Mouse (Mus musculus) forebrain, embryonic 13.5 days (tissue): ENCODE data around the gene Ergic2. TPM values are rescaled to one million over a fixed set of nuclear protein-coding genes. Genes with fewer than 3 reads are reported as not detected.

Experiments
- ATAC-seq: fragments of 200-750 bp; cut with Nextera tagmentation; 2 replicates; pipeline ENCODE4 v1.8.0; 2017
- H3K27ac ChIP-seq: fragments of 300-500 bp; sonication (generic); 2 replicates; pipeline ENCODE4 v1.5.1; 2015; ENCODE audit warnings: inconsistent platforms, mild to moderate bottlenecking, moderate library complexity
- H3K27me3 ChIP-seq: fragments of 300-500 bp; sonication (generic); 2 replicates; pipeline ENCODE4 v1.6.1; 2015; ENCODE audit warnings: mild to moderate bottlenecking, inconsistent platforms
- H3K36me3 ChIP-seq: fragments of 300-500 bp; sonication (generic); 2 replicates; pipeline ENCODE4 v1.6.1; 2015; ENCODE audit warnings: mild to moderate bottlenecking, inconsistent platforms; ENCODE audit not compliant: poor library complexity, severe bottlenecking
- H3K4me1 ChIP-seq: fragments of 300-500 bp; sonication (generic); 2 replicates; pipeline ENCODE4 v1.6.1; 2015; ENCODE audit warnings: inconsistent platforms
- H3K4me2 ChIP-seq: fragments of 300-500 bp; sonication (generic); 2 replicates; pipeline ENCODE4 v1.6.1; 2015; ENCODE audit warnings: inconsistent platforms, mild to moderate bottlenecking, moderate library complexity
- H3K4me3 ChIP-seq: fragments of 300-500 bp; sonication (generic); 2 replicates; pipeline ENCODE4 v1.5.1; 2015; ENCODE audit warnings: mild to moderate bottlenecking, inconsistent platforms
- H3K9ac ChIP-seq: fragments of 300-500 bp; sonication (generic); 2 replicates; pipeline ENCODE4 v1.6.1; 2015; ENCODE audit warnings: mild to moderate bottlenecking, inconsistent platforms
- H3K9me3 ChIP-seq: fragments of 300-500 bp; sonication (generic); replicated peaks from 2 replicates; pipeline ENCODE4 v1.6.1; 2016; ENCODE audit warnings: inconsistent platforms
- WGBS: fragments of 180-500 bp; shearing (Covaris S2); methylation state at CpG from one replicate; pipeline ENCODE4 v1.1.7; 2015; 5-methylcytosine and 5-hydroxymethylcytosine counted together
- polyA plus RNA-seq: library from polyadenylated mRNA; unstranded; fragments of >200 nt; fragmentation: Nextera tagmentation; extraction: Ambion mirVana; gene quantifications from 2 replicates; pipeline ENCODE4 v1.2.1, GENCODE M21; 2015

The Ergic2 gene
- polyA plus RNA-seq, 1 experiment from 2014 or later: 208 TPM

- no peak for ATAC-seq
- Histone ChIP-seq H3K27ac (no peak overlapping the region), H3K36me3 (no peaks in the 10 kb centered on the region), H3K9me3 (no peaks in the 10 kb centered on the region), H3K4me3 (no peak overlapping the region), H3K4me2 (no peak overlapping the region), H3K9ac (no peak overlapping the region), H3K4me1 (no peaks in the 10 kb centered on the region), H3K27me3 (no peaks in the 10 kb centered on the region)
- 97% methylated on average over 5 of the region's 5 CpGs for WGBS
These were observed 29.5 kb upstream of the Ergic2 start for GRCm38 (mm10) chr6:148241685-148242084.

GRCm38 (mm10) chr6:148239311-148239710 is 27.1 kb upstream of the Ergic2 start:
- no peak for ATAC-seq
- WGBS: 96% methylated on average over 1 of the region's 1 CpGs
- Histone ChIP-seq H3K4me3 (no peak overlapping the region), H3K4me1 (no peaks in the 10 kb centered on the region), H3K9ac (no peak overlapping the region), H3K36me3 (no peaks in the 10 kb centered on the region), H3K9me3 (no peaks in the 10 kb centered on the region), H3K27me3 (no peaks in the 10 kb centered on the region), H3K27ac (no peak overlapping the region), H3K4me2 (no peak overlapping the region)

- no peak overlapping the region for H3K4me3 ChIP-seq
- H3K4me1 ChIP-seq: no peaks in the 10 kb centered on the region
- H3K9me3 ChIP-seq: no peaks in the 10 kb centered on the region
- no peak overlapping the region for H3K4me2 ChIP-seq
- no peaks in the 10 kb centered on the region for H3K36me3 ChIP-seq
- ATAC-seq: no peak
- no peak overlapping the region for H3K27ac ChIP-seq
- WGBS: 48% methylated on average over 5 of the region's 5 CpGs
- H3K27me3 ChIP-seq: no peaks in the 10 kb centered on the region
- H3K9ac ChIP-seq: no peak overlapping the region
These were observed 25.3 kb upstream of the Ergic2 start for GRCm38 (mm10) chr6:148237453-148237852.

- 82% methylated on average over 3 of the region's 3 CpGs for WGBS
- ATAC-seq: no peak
- H3K27ac ChIP-seq: no peak overlapping the region
These were observed 22.1 kb upstream of the Ergic2 start for GRCm38 (mm10) chr6:148234105-148234828.

GRCm38 (mm10) chr6:148227542-148227941 is 15.4 kb upstream of the Ergic2 start:
- no peak overlapping the region for H3K27ac ChIP-seq
- H3K27me3 ChIP-seq: no peaks in the 10 kb centered on the region
- H3K36me3 ChIP-seq: no peaks in the 10 kb centered on the region
- ATAC-seq: no peak
- H3K4me3 ChIP-seq: no peak overlapping the region
- no peaks in the 10 kb centered on the region for H3K4me1 ChIP-seq
- H3K4me2 ChIP-seq: no peak overlapping the region
- WGBS: 61% methylated on average over 3 of the region's 3 CpGs
- no peaks in the 10 kb centered on the region for H3K9me3 ChIP-seq
- H3K9ac ChIP-seq: no peak overlapping the region

More at GRCm38 (mm10) chr6:148234105-148234828, 22.1 kb upstream of the Ergic2 start:
- Histone ChIP-seq H3K4me1 (no peaks in the 10 kb centered on the region), H3K4me3 (no peak overlapping the region), H3K9me3 (no peaks in the 10 kb centered on the region), H3K27me3 (no peaks in the 10 kb centered on the region), H3K9ac (no peak overlapping the region), H3K36me3 (no peaks in the 10 kb centered on the region), H3K4me2 (no peak overlapping the region)

GRCm38 (mm10) chr6:148222686-148223085 is 10.5 kb upstream of the Ergic2 start:
- no peak overlapping the region for H3K4me3 ChIP-seq
- H3K27ac ChIP-seq: no peak overlapping the region
- no peaks in the 10 kb centered on the region for H3K9me3 ChIP-seq
- 58% methylated on average over 2 of the region's 2 CpGs for WGBS
- no peak for ATAC-seq
- no peak overlapping the region for H3K9ac ChIP-seq
- H3K4me2 ChIP-seq: no peak overlapping the region
- H3K27me3 ChIP-seq: no peaks in the 10 kb centered on the region
- no peaks in the 10 kb centered on the region for H3K36me3 ChIP-seq
- H3K4me1 ChIP-seq: no peaks in the 10 kb centered on the region

- Histone ChIP-seq H3K9ac (no peak overlapping the region), H3K4me2 (no peak overlapping the region), H3K27me3 (no peaks in the 10 kb centered on the region), H3K36me3 (no peaks in the 10 kb centered on the region), H3K27ac (no peak overlapping the region), H3K4me1 (no peaks in the 10 kb centered on the region), H3K9me3 (no peaks in the 10 kb centered on the region), H3K4me3 (no peak overlapping the region)
- ATAC-seq: no peak
- WGBS: 85% methylated on average over 2 of the region's 2 CpGs
These were observed 6.3 kb upstream of the Ergic2 start for GRCm38 (mm10) chr6:148218235-148219076.

- Histone ChIP-seq H3K27ac (no peak overlapping the region), H3K4me1 (peaks cover 8% of the 10 kb centered on the region), H3K9ac (no peak overlapping the region), H3K4me2 (no peak overlapping the region), H3K36me3 (no peaks in the 10 kb centered on the region), H3K27me3 (no peaks in the 10 kb centered on the region), H3K9me3 (no peaks in the 10 kb centered on the region), H3K4me3 (no peak overlapping the region)
- 88% methylated on average over 4 of the region's 4 CpGs for WGBS
- no peak for ATAC-seq
These were observed 4.6 kb upstream of the Ergic2 start for GRCm38 (mm10) chr6:148216752-148217151.

GRCm38 (mm10) chr6:148214765-148215164 is 2.6 kb upstream of the Ergic2 start:
- Histone ChIP-seq H3K9me3 (no peaks in the 10 kb centered on the region), H3K27me3 (no peaks in the 10 kb centered on the region), H3K36me3 (no peaks in the 10 kb centered on the region), H3K4me2 (no peak overlapping the region), H3K9ac (no peak overlapping the region), H3K27ac (no peak overlapping the region), H3K4me1 (peaks cover 20% of the 10 kb centered on the region), H3K4me3 (no peak overlapping the region)
- ATAC-seq: no peak
- WGBS: 8% methylated on average over 5 of the region's 5 CpGs

- no peaks in the 10 kb centered on the region for H3K9me3 ChIP-seq
- peak overlapping the region; percentile 97 for H3K4me3 ChIP-seq
- peak; percentile 62; the same call in 1 of the 2 replicates for ATAC-seq
- peak overlapping the region; percentile 83 for H3K27ac ChIP-seq
- H3K4me1 ChIP-seq: peaks cover 23% of the 10 kb centered on the region
- peak overlapping the region; percentile 97 for H3K9ac ChIP-seq
- H3K4me2 ChIP-seq: peak overlapping the region; percentile 69
- 1% methylated on average over 51 of the region's 51 CpGs for WGBS
- H3K36me3 ChIP-seq: no peaks in the 10 kb centered on the region
- no peaks in the 10 kb centered on the region for H3K27me3 ChIP-seq
These were observed 740 bp downstream of the Ergic2 start for GRCm38 (mm10) chr6:148211391-148211876.

- Histone ChIP-seq H3K36me3 (peaks cover 21% of the 10 kb centered on the region), H3K4me2 (no peak overlapping the region), H3K9me3 (no peaks in the 10 kb centered on the region), H3K27me3 (no peaks in the 10 kb centered on the region), H3K27ac (no peak overlapping the region), H3K4me3 (no peak overlapping the region), H3K4me1 (peaks cover 17% of the 10 kb centered on the region), H3K9ac (no peak overlapping the region)
- no peak for ATAC-seq
- WGBS: 86% methylated on average over 1 of the region's 1 CpGs
These were observed 4.7 kb downstream of the Ergic2 start for GRCm38 (mm10) chr6:148207522-148207921.

GRCm38 (mm10) chr6:148205134-148205533 is 7.0 kb downstream of the Ergic2 start:
- no peak for ATAC-seq
- H3K27me3 ChIP-seq: no peaks in the 10 kb centered on the region
- H3K27ac ChIP-seq: no peak overlapping the region
- no peak overlapping the region for H3K9ac ChIP-seq
- H3K4me1 ChIP-seq: peaks cover 5% of the 10 kb centered on the region; the same call in 1 of the 2 replicates
- H3K4me2 ChIP-seq: no peak overlapping the region
- no peaks in the 10 kb centered on the region for H3K9me3 ChIP-seq
- H3K4me3 ChIP-seq: no peak overlapping the region
- peaks cover 37% of the 10 kb centered on the region for H3K36me3 ChIP-seq
- WGBS: 83% methylated on average over 1 of the region's 1 CpGs
